Mouse (Mus musculus): Measurements from ENCODE around the gene Naaladl2. TPM values are rescaled to one million over a fixed set of nuclear protein-coding genes. Genes with fewer than 3 reads are reported as not detected.
A peak's percentile ranks its signal among the peaks of the same experiment; 100 is the strongest.

Naaladl2 gene
- polyA plus RNA-seq, 1 experiment from 2014 or later, result 3.8 TPM

GRCm38 (mm10) chr3:24142808-24143207 lies 1001.3 kb downstream of the Naaladl2 start:
- ATAC-seq (replicated peaks; ENCODE audit: low FRiP score), result no peak
- WGBS, result 85% methylated on average over 1 of the region's 1 CpGs
- no peak overlapping the region for H3K4me2 ChIP-seq

GRCm38 (mm10) chr3:24138002-24138401 lies 1006.1 kb downstream of the Naaladl2 start:
- WGBS, result 70% methylated on average over 1 of the region's 1 CpGs
- no peak for ATAC-seq (replicated peaks; ENCODE audit: low FRiP score)
- no peaks in the 10 kb centered on the region for H3K9me3 ChIP-seq (replicated peaks)

More at GRCm38 (mm10) chr3:24142808-24143207, 1001.3 kb downstream of the Naaladl2 start:
- Histone ChIP-seq H3K27me3 (no peaks in the 10 kb centered on the region), H3K36me3 (no peaks in the 10 kb centered on the region), H3K27ac (no peak overlapping the region), H3K9ac (no peak overlapping the region), H3K9me3 (replicated peaks) (no peaks in the 10 kb centered on the region), H3K4me1 (no peaks in the 10 kb centered on the region), H3K4me3 (replicated peaks) (no peak overlapping the region)

GRCm38 (mm10) chr3:24126200-24126599 lies 1017.9 kb downstream of the Naaladl2 start:
- H3K36me3 ChIP-seq, result no peaks in the 10 kb centered on the region
- no peak overlapping the region for H3K27ac ChIP-seq
- ATAC-seq (replicated peaks; ENCODE audit: low FRiP score), result no peak
- no peaks in the 10 kb centered on the region for H3K9me3 ChIP-seq (replicated peaks)
- no peak overlapping the region for H3K4me2 ChIP-seq
- no peaks in the 10 kb centered on the region for H3K4me1 ChIP-seq
- 81% methylated on average over 1 of the region's 1 CpGs for WGBS
- no peak overlapping the region for H3K9ac ChIP-seq
- no peak overlapping the region for H3K4me3 ChIP-seq (replicated peaks)
- no peaks in the 10 kb centered on the region for H3K27me3 ChIP-seq

More at GRCm38 (mm10) chr3:24138002-24138401, 1006.1 kb downstream of the Naaladl2 start:
- Histone ChIP-seq H3K27me3 (no peaks in the 10 kb centered on the region), H3K36me3 (no peaks in the 10 kb centered on the region), H3K4me3 (replicated peaks) (no peak overlapping the region), H3K27ac (no peak overlapping the region), H3K9ac (no peak overlapping the region), H3K4me2 (no peak overlapping the region), H3K4me1 (no peaks in the 10 kb centered on the region)

DNA sequence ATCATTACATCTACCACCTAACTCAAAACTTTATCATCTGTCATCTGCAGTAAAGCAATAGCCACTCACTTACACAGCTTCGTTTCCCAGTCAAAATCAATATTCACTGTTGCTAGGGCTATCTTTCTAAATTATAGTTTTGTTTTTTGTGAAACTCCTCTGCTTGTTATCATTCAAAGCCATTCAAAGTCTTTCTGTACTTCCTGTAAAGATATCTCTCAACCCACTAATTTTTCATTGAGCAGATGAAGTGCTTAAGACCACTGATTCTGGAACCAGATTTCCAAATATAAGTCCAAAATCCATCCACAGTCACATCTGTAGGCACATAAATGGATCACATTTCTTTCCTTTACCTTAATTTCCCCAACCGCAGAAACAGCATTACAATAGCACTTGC lies 1020.0 kb downstream of the Naaladl2 start:
- no peaks in the 10 kb centered on the region for H3K9me3 ChIP-seq (replicated peaks)
- no peak overlapping the region for H3K27ac ChIP-seq
- H3K27me3 ChIP-seq, result no peaks in the 10 kb centered on the region
- H3K4me1 ChIP-seq, result no peaks in the 10 kb centered on the region
- no peak for ATAC-seq (replicated peaks; ENCODE audit: low FRiP score)
- no peak overlapping the region for H3K9ac ChIP-seq
- H3K36me3 ChIP-seq, result no peaks in the 10 kb centered on the region
- H3K4me2 ChIP-seq, result no peak overlapping the region
- WGBS, result 84% methylated on average over 2 of the region's 2 CpGs
- H3K4me3 ChIP-seq (replicated peaks), result no peak overlapping the region

GRCm38 (mm10) chr3:24118136-24118535 lies 1025.9 kb downstream of the Naaladl2 start:
- Histone ChIP-seq H3K9ac (no peak overlapping the region), H3K4me3 (replicated peaks) (no peak overlapping the region), H3K36me3 (no peaks in the 10 kb centered on the region), H3K27me3 (no peaks in the 10 kb centered on the region), H3K4me2 (no peak overlapping the region), H3K27ac (no peak overlapping the region), H3K4me1 (no peaks in the 10 kb centered on the region), H3K9me3 (replicated peaks) (no peaks in the 10 kb centered on the region)
- WGBS, result 91% methylated on average over 6 of the region's 6 CpGs
- ATAC-seq (replicated peaks; ENCODE audit: low FRiP score), result no peak

DNA sequence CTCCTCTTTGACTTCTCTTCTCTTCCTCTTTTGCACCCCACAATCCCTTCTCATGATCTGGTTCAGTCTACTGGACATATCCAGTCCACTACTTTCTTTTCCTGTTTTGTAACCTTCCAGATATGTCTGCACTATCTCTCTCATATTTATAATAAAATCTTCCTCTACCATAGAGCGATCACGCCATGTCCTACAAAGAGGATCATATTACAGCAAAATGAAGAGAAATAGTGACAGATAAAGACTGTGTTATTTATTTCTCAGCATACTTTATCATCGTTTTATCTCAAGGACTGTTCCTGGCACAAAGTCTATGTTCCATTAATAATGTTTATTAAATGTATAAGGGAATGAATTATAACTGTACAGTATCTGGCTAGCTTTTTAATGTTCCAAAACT lies 1029.2 kb downstream of the Naaladl2 start:
- H3K4me1 ChIP-seq, result no peaks in the 10 kb centered on the region
- no peak overlapping the region for H3K4me2 ChIP-seq
- ATAC-seq (replicated peaks; ENCODE audit: low FRiP score), result no peak
- H3K4me3 ChIP-seq (replicated peaks), result no peak overlapping the region
- H3K27ac ChIP-seq, result no peak overlapping the region
- WGBS, result 60% methylated on average over 3 of the region's 3 CpGs
- no peaks in the 10 kb centered on the region for H3K36me3 ChIP-seq
- no peak overlapping the region for H3K9ac ChIP-seq
- H3K9me3 ChIP-seq (replicated peaks), result no peaks in the 10 kb centered on the region
- no peaks in the 10 kb centered on the region for H3K27me3 ChIP-seq

DNA sequence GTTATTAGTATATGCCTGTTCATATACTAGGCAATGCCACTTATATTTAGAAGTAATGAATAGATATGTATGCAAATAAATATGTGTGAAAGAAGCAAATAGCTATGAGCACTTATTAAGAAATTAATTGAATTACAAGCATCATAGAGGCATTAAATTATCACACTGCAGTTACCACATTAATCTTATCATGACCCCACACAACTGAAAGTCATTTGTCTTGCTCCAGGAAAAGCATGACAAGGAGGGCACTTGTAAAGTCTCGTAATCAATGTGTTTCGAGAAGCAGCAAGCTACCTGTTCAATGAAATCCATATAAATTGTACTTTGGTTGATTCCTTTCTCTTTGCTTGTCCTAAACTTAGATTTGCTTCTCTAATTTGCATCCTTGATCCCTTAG lies 1030.7 kb downstream of the Naaladl2 start:
- no peaks in the 10 kb centered on the region for H3K27me3 ChIP-seq
- no peak for ATAC-seq (replicated peaks; ENCODE audit: low FRiP score)
- no peaks in the 10 kb centered on the region for H3K36me3 ChIP-seq
- H3K27ac ChIP-seq, result no peak overlapping the region
- H3K4me1 ChIP-seq, result no peaks in the 10 kb centered on the region
- H3K4me2 ChIP-seq, result no peak overlapping the region
- WGBS, result 76% methylated on average over 2 of the region's 2 CpGs
- no peak overlapping the region for H3K9ac ChIP-seq
- no peaks in the 10 kb centered on the region for H3K9me3 ChIP-seq (replicated peaks)
- H3K4me3 ChIP-seq (replicated peaks), result no peak overlapping the region

DNA sequence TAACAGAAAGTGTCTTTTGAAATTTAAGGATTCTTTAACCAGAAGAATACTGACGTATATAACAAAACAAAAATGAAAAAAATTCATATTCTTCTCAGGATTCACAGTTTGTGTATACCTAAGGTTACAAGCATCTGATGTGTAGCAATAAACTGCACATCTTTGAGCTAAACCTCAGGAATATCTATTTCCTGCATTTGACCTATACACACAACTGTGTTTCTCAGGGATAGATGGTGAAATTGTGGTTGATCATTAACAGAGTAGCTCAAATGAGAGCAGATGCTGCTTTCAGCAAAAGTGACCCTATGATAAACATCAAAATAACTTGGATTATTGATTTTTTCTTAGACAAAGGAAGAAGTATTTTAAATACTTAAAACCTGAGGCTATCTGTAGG lies 1037.7 kb downstream of the Naaladl2 start:
- no peaks in the 10 kb centered on the region for H3K27me3 ChIP-seq
- no peak overlapping the region for H3K4me3 ChIP-seq (replicated peaks)
- H3K9ac ChIP-seq, result no peak overlapping the region
- no peak overlapping the region for H3K27ac ChIP-seq
- ATAC-seq (replicated peaks; ENCODE audit: low FRiP score), result no peak
- H3K9me3 ChIP-seq (replicated peaks), result no peaks in the 10 kb centered on the region
- 84% methylated on average over 1 of the region's 1 CpGs for WGBS
- no peak overlapping the region for H3K4me2 ChIP-seq
- H3K36me3 ChIP-seq, result no peaks in the 10 kb centered on the region
- no peaks in the 10 kb centered on the region for H3K4me1 ChIP-seq

GRCm38 (mm10) chr3:24079761-24080160 lies 1064.3 kb downstream of the Naaladl2 start:
- WGBS, result 64% methylated on average over 4 of the region's 4 CpGs
- H3K36me3 ChIP-seq, result no peaks in the 10 kb centered on the region
- no peak for ATAC-seq (replicated peaks; ENCODE audit: low FRiP score)
- no peaks in the 10 kb centered on the region for H3K4me1 ChIP-seq
- no peak overlapping the region for H3K27ac ChIP-seq
- no peak overlapping the region for H3K4me3 ChIP-seq (replicated peaks)
- H3K4me2 ChIP-seq, result no peak overlapping the region
- no peak overlapping the region for H3K9ac ChIP-seq
- no peaks in the 10 kb centered on the region for H3K27me3 ChIP-seq
- H3K9me3 ChIP-seq (replicated peaks), result no peaks in the 10 kb centered on the region

DNA sequence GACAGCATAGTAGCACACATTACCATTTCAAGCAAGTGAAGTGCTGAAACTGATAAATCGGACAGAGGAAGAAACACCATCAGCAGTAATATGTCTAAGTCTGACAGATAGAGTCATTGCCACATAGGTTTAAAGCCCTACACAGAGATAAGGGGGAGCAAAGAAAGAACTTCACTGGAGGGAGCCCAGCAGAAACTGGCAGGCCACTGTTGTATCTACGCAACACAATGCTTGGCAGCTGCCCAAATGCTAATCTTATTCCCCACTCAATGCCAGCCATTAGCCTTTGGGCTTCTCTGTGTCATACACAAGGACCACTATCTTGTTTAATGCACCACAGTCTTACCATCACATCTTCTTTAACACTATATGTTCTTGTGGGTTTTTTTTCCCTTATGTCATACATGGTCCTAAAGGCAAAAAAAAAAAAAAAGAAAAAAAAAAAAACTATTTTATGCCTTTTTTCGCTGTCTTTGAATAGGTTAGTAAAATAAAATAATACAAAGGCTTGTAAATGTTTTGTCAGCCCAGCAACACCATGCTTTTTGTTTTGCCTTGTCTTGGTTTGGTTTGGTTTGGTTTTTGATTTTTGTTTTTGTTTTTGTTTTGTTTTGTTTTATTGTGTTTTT lies 1072.8 kb downstream of the Naaladl2 start:
- Histone ChIP-seq H3K36me3 (no peaks in the 10 kb centered on the region), H3K4me2 (no peak overlapping the region), H3K27ac (0 out of 2 replicates have a peak overlapping the region, but pooled peaks have one; percentile 22), H3K9me3 (replicated peaks) (no peaks in the 10 kb centered on the region), H3K9ac (no peak overlapping the region), H3K4me3 (replicated peaks) (no peak overlapping the region), H3K4me1 (no peaks in the 10 kb centered on the region), H3K27me3 (no peaks in the 10 kb centered on the region)
- ATAC-seq (replicated peaks; ENCODE audit: low FRiP score), result no peak
- 51% methylated on average over 3 of the region's 3 CpGs for WGBS

DNA sequence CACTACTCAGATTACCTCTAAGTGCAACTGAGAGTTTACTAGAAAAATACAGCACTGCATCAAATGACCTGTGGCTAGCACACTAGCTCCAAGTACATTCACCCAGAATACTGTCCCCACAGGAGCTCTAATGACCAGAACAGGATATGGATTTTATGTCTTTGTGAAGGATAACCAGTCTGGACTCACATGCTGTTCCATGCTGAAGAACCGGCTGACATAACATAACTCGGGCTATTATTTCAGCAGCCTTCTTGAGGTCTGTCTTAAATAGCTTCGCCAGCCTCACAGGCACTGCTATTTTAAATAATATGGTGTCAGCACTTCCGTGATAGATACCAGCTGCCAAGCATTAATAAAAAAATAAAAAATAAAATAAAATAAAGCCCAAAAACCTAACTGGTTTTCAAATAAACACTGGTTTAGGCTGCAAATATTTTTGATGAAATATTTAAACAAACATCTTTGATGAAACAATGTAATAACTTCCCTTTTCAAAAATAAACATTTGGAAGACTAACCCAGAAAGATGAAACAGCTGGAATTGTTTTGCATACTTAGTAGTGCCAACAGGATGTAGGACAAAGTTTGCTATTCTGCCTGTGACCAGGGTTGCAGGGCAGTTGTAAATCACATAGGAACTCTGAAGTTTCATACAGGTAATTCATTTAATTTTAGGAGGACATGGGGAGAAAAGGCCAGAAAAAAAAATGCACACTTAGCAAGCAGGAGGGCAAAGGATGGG lies 1073.5 kb downstream of the Naaladl2 start:
- H3K36me3 ChIP-seq, result no peaks in the 10 kb centered on the region
- peak; percentile 40; the same call in 1 of the 2 replicates for ATAC-seq (replicated peaks; ENCODE audit: low FRiP score)
- WGBS, result 27% methylated on average over 4 of the region's 4 CpGs
- H3K27ac ChIP-seq, result 0 out of 2 replicates have a peak overlapping the region, but pooled peaks have one; percentile 22
- H3K4me1 ChIP-seq, result no peaks in the 10 kb centered on the region
- H3K4me3 ChIP-seq (replicated peaks), result no peak overlapping the region
- H3K4me2 ChIP-seq, result no peak overlapping the region
- no peaks in the 10 kb centered on the region for H3K27me3 ChIP-seq
- no peak overlapping the region for H3K9ac ChIP-seq
- no peaks in the 10 kb centered on the region for H3K9me3 ChIP-seq (replicated peaks)

- Histone ChIP-seq H3K4me1 (no peaks in the 10 kb centered on the region), H3K9ac (no peak overlapping the region), H3K36me3 (no peaks in the 10 kb centered on the region), H3K27ac (no peak overlapping the region), H3K4me2 (no peak overlapping the region), H3K27me3 (no peaks in the 10 kb centered on the region), H3K4me3 (replicated peaks) (no peak overlapping the region), H3K9me3 (replicated peaks) (no peaks in the 10 kb centered on the region)
- no peak for ATAC-seq (replicated peaks; ENCODE audit: low FRiP score)
Observed at GRCm38 (mm10) chr3:24048217-24048616, 1095.8 kb downstream of the Naaladl2 start.

Data from kidney, embryonic 15.5 days (tissue).